Mouse (Mus musculus): Measurements from ENCODE around the gene Peak1.
"Not testable (repeated sequence)": the region's sequence is repeated elsewhere in the genome, so short reads cannot be mapped to it uniquely, and the experiment has no call there.

DNA sequence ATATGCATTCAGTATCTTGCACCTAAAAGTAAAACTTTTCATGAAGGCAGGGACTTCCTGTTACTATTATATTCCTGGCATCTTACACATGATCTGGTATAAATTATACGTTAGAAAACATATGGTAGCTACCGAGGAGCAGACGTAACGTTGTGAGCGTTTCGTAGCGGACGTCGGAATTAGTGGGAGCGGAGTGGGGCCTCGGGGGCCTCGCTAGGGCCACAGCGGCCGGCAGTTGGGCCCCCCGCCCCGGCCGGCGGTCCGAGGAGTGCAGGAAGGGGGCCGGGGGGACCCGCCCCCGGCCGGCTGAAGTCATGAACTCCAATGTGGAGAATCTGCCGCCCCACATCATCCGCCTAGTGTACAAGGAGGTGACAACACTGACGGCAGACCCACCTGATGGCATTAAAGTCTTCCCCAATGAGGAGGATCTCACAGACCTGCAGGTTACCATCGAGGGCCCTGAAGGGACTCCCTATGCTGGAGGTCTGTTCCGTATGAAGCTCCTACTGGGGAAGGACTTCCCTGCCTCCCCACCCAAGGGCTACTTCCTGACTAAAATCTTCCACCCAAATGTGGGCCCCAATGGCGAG lies 19.5 kb upstream of the Peak1 start:
- not testable (repeated sequence) for TF ChIP-seq GATA1 (IDR thresholded peaks at IDR 0.05; ENCODE audit: borderline replicate concordance, low read length); FLI1 (IDR thresholded peaks at IDR 0.05; ENCODE audit: low read length)
